Mouse (Mus musculus) mouse trophoblast stem cell (cell line): ENCODE measurements around the gene Il3ra.

Experiments used
- in situ Hi-C, 2 experiments: fragments of 300-500 bp; cut with MseI, MboI; formaldehyde crosslinking; loops; 2 replicates in 1 of 2; 3 replicates in 1 of 2; pipeline ENCODE4 v1.15.1; 2025

Il3ra gene

GRCm38 (mm10) chr14:14345948-14346812, at the start of gene Il3ra:
Il3ra (plus strand) TSS chr14:14346275.
- in situ Hi-C loops: no loop called here

DNA sequence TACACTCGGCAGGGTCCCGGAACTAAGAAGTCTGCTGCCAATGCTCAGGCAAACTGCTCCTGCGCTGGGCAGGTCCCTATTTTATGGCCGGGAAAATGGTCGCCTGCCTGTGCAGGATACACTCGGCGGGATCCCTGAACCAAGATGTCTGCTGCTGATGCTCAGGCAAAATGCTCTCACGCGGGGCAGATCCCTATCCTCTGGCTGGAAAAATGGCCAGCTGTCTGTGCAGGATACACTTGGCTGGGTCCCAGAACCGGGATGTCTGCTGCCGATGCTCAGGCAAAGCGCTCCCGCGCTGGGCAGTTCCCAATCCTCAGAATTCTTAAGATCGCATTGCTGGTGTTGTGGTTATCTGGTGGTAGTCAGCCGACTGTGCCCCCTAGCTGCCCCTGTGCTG, 37.1 kb upstream of the Il3ra start:
- in situ Hi-C loops: no loop called here

GRCm38 (mm10) chr14:14309416-14309815, 36.7 kb upstream of the Il3ra start:
- in situ Hi-C loops: no loop called here

DNA sequence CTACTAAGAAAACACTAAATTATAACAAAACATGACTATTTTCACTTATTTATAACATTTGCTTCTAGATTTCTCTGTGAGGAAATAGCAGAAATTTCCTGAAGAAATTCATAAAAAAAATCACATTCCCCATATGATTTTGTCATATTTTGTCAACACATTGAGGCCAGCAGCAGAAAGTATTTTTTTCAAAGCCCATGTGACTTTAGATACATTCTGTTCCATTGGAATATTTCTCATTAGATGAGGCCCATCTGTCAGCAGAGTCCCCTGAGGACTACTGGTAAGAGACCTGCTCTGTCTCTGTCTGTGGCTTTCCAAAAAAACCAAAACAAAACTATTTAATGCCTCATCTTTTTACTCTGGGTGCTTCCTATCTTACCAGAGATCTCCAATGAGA, 23.5 kb upstream of the Il3ra start, which contains the start of gene Olfr31:
Olfr31 (plus strand) TSS at position 301 of the 400 bp plus-strand sequence.
- in situ Hi-C loops: no loop called here

DNA sequence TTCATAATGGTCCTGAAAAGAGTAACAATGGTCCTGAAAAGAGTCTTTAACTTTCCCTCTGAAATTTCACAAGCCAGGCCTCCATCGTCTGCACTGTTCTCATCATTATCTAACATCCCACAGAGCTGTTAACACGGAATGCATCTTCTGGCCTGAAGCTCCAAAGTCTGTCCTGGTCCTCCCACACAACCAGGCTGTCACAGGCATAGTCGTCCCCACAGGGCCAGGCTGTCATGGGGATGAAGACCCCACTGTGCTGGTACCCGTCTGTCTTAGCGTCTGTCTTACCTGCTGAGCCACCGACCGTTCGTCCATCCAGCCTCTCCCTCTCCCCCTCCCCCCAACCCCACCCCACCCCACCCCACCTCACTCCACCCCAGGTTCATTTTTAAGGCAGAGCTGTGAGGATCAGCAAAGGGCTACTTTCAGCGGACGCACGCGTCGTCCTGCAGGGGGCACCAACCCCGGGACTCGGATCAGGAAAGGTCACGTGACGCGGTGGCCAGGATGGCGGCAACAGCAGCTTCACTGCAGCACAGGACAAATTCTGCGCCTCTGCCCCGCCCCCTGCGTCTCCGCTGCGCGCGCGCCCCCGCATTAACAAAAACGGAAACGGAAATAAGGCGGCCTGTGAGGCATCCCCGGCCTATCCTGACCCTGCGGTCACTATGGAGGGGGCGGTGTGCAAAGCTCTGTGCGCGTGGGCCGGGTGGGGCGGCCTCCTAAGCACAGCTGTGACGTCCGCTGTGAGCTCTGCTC, 783 bp upstream of the Il3ra start:
- in situ Hi-C loops: no loop called here

- in situ Hi-C loops: no loop called here
Observed at GRCm38 (mm10) chr14:14346813-14347100, 682 bp downstream of the Il3ra start.

DNA sequence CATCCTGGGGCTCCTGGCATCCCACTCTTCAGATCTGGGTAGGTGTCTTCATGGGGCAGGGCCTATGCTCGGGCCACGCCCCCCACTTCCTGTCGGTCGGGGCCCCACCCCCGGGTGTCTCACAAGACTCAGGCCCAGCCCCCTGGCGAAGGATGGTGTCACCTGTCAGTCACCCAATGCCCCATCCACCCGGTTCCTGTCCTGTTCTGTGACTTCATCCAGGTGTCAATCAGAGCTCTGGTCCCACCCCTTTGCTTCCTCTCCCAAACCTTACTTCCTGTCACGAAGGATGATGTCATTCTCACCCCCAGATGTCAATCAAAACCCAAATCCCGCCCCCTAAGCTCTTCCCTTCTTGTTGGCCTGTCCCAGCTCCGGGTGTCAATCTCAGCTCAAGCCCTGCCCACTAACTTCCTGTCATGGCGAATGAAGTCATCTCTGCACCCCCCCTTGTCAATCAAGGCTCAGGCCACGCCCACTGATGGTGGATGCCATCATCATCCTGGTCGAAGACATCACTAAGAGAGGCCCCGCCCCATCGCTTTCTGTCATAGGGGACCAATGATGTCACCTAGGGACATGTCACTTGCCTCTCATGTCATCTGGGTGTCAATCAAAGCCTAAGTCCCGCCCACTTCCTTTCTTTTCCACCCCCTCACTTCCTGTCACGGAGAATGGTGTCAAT, 1.2 kb downstream of the Il3ra start:
- in situ Hi-C loops: no loop called here

DNA sequence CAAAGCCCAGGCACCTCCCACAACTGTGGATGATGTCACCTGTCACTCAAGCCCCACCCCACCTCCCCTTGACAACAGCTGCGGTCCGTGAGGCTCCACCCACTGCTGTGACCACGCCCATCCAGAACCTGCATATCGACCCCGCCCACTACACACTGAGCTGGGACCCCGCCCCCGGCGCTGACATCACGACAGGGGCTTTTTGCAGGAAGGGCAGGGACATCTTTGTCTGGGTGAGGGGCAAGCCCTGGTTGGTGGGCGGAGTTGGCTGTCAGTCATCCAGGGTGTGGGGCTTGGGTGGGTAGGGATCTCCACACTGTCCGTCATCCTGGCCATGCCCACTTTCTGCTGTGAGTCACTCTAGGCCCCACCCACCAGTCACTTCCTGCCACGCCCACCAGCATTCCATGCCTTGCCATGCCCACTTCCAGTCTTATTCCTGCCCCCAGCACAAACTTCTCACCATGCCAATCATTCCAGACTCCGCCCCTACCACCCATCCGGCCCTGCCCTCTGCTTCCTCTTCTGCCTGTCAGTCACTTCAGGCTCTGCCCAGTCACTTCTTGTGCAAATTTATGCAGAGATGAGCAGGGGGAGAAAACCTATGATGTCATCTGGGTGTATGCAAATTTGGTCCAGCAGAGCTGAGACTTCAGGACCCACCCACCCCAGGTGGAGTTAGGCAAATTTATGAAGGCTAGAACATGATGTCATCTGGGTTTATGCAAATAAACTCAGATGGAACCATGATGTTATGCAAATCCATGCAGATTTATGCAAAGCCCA, 2.0 kb downstream of the Il3ra start:
- in situ Hi-C loops: no loop called here

DNA sequence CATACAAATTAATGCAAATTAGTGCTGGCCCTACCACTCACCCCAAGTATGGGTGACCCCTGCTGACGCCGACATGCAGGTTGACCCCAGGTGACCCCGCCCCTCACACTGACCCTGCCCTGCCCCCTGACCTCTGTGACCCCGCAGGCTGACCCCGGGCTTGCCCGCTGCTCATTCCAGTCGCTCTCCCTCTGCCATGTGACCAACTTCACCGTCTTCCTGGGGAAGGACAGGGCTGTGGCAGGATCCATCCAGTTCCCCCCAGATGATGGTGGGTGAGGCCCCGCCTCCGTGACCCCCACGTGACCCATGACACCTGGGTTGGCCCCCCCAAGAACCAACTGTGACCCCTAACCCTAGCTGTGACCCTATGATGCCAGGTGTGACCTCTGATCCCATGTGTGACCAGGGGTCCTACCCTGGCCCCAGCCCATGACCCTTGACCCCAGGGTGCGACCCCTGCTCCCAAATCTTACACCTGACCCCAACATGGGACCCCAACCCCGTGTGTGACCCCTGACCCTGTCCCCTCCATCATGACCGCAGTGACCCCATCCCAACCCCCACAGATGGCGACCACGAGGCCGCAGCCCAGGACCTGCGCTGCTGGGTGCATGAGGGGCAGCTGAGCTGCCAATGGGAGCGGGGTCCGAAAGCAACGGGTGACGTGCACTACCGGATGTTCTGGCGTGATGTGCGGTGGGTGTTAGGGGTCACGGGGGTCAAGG, 2.8 kb downstream of the Il3ra start:
- in situ Hi-C loops: no loop called here

DNA sequence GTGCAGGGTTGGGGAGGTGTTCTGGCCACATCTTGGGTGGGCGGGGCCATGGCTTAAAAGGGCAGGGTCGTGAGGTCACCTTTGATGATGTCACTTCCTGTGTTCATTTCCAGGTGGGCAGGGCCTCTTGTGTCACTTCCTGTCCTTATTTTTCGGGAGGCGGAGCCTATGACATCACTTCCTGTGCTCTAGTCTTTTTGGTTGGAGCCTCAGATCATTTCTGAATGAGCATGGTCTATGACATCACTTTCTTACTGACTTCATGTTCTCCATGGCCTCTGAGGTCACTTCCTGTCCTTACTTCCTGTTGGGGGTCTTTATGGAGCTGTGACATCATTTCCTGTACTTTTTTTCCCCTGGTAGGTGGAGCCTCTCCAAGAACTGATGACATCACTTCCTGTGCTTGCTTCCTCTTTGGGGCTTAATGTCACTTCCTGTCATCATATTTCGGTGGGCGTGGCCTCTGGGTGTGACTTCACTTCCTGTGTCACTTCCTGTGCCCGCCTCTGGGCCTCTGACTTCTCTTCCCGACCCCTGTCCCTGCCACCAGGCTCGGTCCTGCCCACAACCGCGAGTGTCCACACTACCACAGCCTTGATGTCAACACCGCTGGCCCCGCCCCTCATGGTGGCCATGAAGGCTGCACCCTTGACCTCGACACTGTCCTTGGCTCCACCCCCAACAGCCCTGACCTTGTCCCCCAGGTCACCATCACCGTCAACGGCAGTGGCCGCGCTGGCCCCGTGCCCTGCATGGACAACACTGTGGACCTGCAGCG, 3.6 kb downstream of the Il3ra start:
- in situ Hi-C loops: no loop called here

DNA sequence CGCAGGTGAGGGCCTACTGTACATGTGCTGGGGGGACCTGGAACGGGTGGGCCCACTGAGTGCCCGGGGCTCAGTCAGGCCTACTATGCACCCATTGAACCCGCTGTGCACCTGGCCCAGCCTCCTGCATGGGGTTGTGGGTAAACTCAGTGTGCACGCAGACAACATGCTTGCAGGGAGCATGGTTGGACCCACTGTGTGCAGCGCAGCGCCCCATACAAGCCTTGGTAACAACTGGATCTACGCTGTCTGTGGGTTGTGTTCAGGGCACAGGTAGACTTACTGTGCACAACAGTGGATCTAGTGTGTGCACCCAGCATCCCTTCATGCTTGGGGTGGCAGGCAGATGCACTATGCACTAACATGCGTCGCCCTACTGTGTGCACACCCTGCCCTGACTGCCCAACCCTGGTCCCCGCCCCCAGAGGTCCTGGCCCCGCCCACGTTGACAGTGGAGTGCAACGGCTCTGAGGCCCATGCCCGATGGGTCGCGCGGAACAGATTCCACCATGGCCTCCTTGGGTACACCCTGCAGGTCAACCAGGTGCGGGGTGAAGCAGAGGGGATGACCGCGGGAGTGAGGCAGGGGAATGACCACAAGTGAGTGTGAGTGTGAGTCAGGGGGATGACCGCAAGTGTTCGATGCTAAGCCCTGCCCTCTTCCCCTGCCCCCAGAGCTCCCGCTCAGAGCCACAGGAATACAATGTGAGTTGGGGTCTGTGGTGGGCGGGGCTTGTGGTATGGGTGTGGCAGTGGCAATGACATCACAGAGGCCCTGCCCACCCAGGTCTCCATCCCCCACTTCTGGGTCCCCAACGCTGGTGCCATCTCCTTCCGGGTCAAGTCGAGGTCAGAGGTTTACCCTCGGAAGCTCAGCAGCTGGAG, 4.4 kb downstream of the Il3ra start:
- in situ Hi-C loops: no loop called here

DNA sequence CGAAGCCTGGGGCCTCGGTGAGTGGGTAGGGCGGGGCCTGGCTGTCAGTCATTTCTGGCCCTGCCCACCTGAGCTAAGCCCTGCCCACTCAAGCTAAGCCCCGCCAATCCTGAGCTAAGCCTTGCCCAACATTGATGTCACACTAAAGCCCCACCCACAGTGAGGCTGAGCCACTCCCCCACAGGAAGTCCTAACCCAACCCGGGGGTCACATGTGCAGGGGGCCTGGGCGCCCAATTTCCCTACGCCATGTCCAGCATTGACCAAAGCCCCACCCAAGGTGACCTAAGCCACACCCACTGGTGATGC, 5.0 kb downstream of the Il3ra start:
- in situ Hi-C loops: no loop called here

DNA sequence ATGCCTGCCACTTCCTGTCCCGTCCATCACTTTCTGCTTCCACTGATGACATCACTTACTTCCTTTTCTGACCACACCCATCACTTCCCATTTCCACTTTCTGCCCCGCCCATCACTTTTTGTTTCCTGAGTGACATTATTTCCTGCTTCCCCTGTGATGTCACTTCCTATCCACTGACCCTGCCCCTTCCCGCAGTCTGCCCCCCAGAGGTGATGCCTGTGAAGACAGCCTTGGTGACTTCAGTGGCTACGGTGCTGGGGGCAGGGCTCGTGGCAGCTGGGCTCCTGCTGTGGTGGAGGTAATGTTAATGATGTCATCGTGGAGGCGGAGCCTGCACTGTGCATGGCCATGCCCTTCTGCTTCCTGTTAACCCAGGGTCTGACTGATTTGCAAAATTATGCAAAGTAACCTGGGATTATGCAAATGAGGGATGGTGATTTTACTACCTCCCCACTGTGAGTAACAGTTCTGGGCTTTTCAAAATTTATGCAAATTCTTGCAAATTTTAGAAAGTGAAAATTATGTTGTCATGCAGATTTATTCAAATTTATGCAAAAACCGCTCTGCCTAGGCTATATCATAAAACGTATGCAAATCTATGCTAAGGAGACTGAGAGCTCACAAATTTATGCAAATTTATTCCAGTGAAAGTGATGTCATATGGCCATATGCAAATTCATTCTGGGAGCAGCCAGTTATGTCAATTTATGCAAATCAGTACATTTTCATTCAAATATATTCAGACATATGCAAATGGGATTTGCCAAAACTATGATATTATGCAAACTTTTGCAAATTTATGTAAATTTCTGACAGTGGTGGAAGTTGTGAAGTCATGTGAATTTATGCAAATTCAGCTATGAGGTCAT, 5.9 kb downstream of the Il3ra start:
- in situ Hi-C loops: no loop called here

- in situ Hi-C loops: no loop called here
Observed at GRCm38 (mm10) chr14:14352606-14353005, 6.5 kb downstream of the Il3ra start.

DNA sequence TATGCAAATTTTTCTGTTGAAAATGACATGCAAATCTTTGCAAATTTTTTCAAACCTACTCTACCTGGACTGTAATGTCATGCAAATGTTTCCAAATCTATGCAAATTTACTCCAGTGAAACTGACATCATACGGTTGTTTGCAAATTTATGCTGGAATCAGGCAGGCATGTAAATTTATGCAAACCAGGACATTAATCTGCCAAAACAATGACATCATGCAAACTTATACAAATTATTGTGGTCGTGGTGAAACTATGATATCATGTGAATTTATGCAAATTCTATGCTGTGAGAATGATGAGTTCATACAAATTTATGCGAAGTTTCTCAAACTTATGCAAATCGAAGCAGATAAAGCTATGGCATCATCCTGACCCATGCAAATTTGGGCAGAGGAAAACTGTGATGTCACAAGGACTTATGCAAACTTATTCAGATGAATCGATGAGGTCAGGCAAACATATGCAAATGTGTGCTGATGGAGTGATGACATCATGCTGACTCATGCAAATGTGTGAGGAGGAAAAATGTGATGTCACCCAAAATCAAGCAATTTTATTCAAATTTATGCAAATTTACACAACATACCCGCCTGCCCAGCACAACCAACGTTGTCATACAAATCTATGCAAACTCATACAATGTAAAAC, 7.1 kb downstream of the Il3ra start:
- in situ Hi-C loops: no loop called here

DNA sequence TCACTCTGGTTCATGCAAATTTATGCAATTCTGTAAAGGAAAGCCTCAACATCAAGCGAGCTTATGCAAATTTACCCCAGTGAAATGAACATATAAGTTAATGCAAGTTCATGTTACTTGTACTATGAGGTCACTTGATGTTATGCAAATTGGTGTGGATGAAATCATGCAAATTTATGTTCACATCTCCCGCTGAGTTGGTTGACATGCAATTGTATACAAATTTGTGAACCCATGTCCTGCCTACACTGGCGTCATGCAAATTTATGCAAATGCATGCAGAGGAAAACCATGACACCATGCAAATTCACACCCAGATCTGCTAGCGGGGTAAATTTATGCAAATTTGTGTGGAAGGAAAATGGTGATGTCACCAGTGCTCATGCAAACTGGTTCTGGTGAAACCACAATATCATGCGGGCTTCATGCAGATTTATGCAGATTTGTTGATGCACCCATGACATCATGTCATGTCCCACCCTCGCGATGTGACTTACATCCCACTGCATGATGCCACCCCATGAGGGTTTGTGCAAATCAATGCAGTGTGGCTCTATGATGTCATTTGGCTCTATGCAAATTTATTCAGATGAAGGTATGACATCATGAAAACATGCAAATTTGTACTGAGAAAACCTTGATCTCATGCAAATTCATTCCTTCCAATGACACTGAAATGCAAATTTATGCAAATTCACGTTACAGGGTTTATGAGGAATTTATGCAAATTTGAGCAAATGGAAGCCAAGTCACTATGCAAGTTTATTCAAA, 7.8 kb downstream of the Il3ra start:
- in situ Hi-C loops: no loop called here
